Mouse (Mus musculus) erythroid progenitor cell, adult 5-6 weeks (primary cell): ENCODE measurements around the gene Xiap. TPM values are rescaled to one million over a fixed set of nuclear protein-coding genes. Genes with fewer than 3 reads are reported as not detected.

Experiments
- total RNA-seq, 2 experiments: library from RNA; stranded (forward) in 1 of 2; stranded (reverse) in 1 of 2; fragments of 150-400 nt in 1 of 2; fragments of 186-747, 209-891 nt in 1 of 2; gene quantifications; 2 replicates each; pipeline versions ENCODE4 v1.2.3 to v1.2.4; 2015 to 2017; ENCODE audit warnings: low replicate concordance in 2 of 2

Xiap gene
- total RNA-seq, 2 experiments from 2014 or later = 63.2 to 93.9 TPM

Other genes starting within 250 kb of the Xiap start
- gene Thoc2, start 139.0 kb upstream of the Xiap start, total RNA-seq (2015; ENCODE audit: low replicate concordance) = 134 and 151 TPM in 2 replicates
- 151 and 200 TPM in 2 replicates for gene Thoc2, start 139.0 kb upstream of the Xiap start, total RNA-seq (2017; ENCODE audit: low replicate concordance)
- gene Stag2, start 89.6 kb downstream of the Xiap start, total RNA-seq (2015; ENCODE audit: low replicate concordance) = 96.9 and 107 TPM in 2 replicates
- 291 and 320 TPM in 2 replicates for gene Stag2, start 89.6 kb downstream of the Xiap start, total RNA-seq (2017; ENCODE audit: low replicate concordance)